Mouse (Mus musculus) erythroblast, embryonic 14.5 days (primary cell): Measurements from ENCODE around the gene Ppp1r35. TPM values are rescaled to one million over a fixed set of nuclear protein-coding genes. Genes with fewer than 3 reads are reported as not detected.

Source experiments
- H3K27me3 ChIP-seq: 2 replicates; pipeline ENCODE4 v1.6.1; 2012; ENCODE audit warnings: inconsistent platforms; ENCODE audit not compliant: control insufficient read depth
- H3K36me3 ChIP-seq: 2 replicates; pipeline ENCODE4 v1.6.1; 2012; ENCODE audit warnings: mild to moderate bottlenecking, inconsistent platforms; ENCODE audit not compliant: control insufficient read depth
- H3K4me1 ChIP-seq: 2 replicates; pipeline ENCODE4 v1.6.1; 2012; ENCODE audit warnings: inconsistent platforms; ENCODE audit not compliant: control insufficient read depth
- H3K4me3 ChIP-seq: replicated peaks from 2 replicates; pipeline ENCODE3; 2012; ENCODE audit warnings: moderate library complexity, mild to moderate bottlenecking, inconsistent platforms
- H3K9me3 ChIP-seq: 2 replicates; pipeline ENCODE4 v1.6.1; 2012; ENCODE audit warnings: low read length, inconsistent platforms, mixed read lengths; ENCODE audit not compliant: control insufficient read depth
- GATA1 ChIP-seq: IDR thresholded peaks from 2 replicates; pipeline ENCODE4 v1.6.1; 2012; ENCODE audit warnings: low read length, inconsistent platforms, mixed read lengths
- TAL1 ChIP-seq: IDR thresholded peaks from 3 replicates; pipeline ENCODE4 v1.6.1; 2012; ENCODE audit warnings: low read length, inconsistent platforms, mixed read lengths
- polyA plus RNA-seq: library from polyadenylated mRNA; stranded (reverse); fragments of >175 nt; gene quantifications from 2 replicates; pipeline ENCODE4 v1.2.3, GENCODE M21; 2012

The Ppp1r35 gene
- polyA plus RNA-seq, 1 experiment, result 16.1 TPM

- Histone ChIP-seq H3K4me1 (peaks cover 79% of the 10 kb centered on the region), H3K36me3 (no peaks in the 10 kb centered on the region), H3K9me3 (no peaks in the 10 kb centered on the region), H3K4me3 (no peak overlapping the region), H3K27me3 (peaks cover 2% of the 10 kb centered on the region; the same call in 1 of the 2 replicates)
- no peak for TF ChIP-seq GATA1
- TF ChIP-seq TAL1, result no peak
Observed at GRCm38 (mm10) chr5:137742048-137742447, 36.6 kb upstream of the Ppp1r35 start.

- peaks cover 84% of the 10 kb centered on the region for H3K4me1 ChIP-seq
- TF ChIP-seq GATA1, result no peak
- no peak for TF ChIP-seq TAL1
Observed at GRCm38 (mm10) chr5:137742836-137743235, 35.8 kb upstream of the Ppp1r35 start.

GRCm38 (mm10) chr5:137744197-137744596, 34.5 kb upstream of the Ppp1r35 start:
- no peak overlapping the region for H3K4me3 ChIP-seq
- H3K9me3 ChIP-seq, result no peaks in the 10 kb centered on the region
- H3K4me1 ChIP-seq, result peaks cover 85% of the 10 kb centered on the region
- H3K36me3 ChIP-seq, result peaks cover 17% of the 10 kb centered on the region
- H3K27me3 ChIP-seq, result peaks cover 2% of the 10 kb centered on the region; the same call in 1 of the 2 replicates
- TF ChIP-seq GATA1, result no peak
- TF ChIP-seq TAL1, result no peak

More at GRCm38 (mm10) chr5:137742836-137743235, 35.8 kb upstream of the Ppp1r35 start:
- Histone ChIP-seq H3K4me3 (no peak overlapping the region), H3K9me3 (no peaks in the 10 kb centered on the region), H3K36me3 (peaks cover 6% of the 10 kb centered on the region), H3K27me3 (peaks cover 2% of the 10 kb centered on the region; the same call in 1 of the 2 replicates)

GRCm38 (mm10) chr5:137745214-137746171, 33.2 kb upstream of the Ppp1r35 start, which contains the start of gene Tsc22d4:
TSS of gene Tsc22d4 (plus strand) at chr5:137745730.
- H3K27me3 ChIP-seq, result peaks cover 2% of the 10 kb centered on the region; the same call in 1 of the 2 replicates
- peaks cover 79% of the 10 kb centered on the region for H3K4me1 ChIP-seq
- H3K4me3 ChIP-seq, result peak within 1 kb of the TSS; percentile 84
- H3K9me3 ChIP-seq, result no peaks in the 10 kb centered on the region
- TF ChIP-seq TAL1 (no peak), GATA1 (no peak)
- H3K36me3 ChIP-seq, result peaks cover 27% of the 10 kb centered on the region

- Histone ChIP-seq H3K4me1 (peaks cover 77% of the 10 kb centered on the region), H3K4me3 (peak overlapping the region; percentile 84), H3K36me3 (peaks cover 36% of the 10 kb centered on the region), H3K27me3 (peaks cover 2% of the 10 kb centered on the region; the same call in 1 of the 2 replicates), H3K9me3 (no peaks in the 10 kb centered on the region)
- no peak for TF ChIP-seq TAL1
- TF ChIP-seq GATA1, result no peak
Observed at GRCm38 (mm10) chr5:137746282-137746850, 32.3 kb upstream of the Ppp1r35 start.

- no peak for TF ChIP-seq TAL1
- TF ChIP-seq GATA1, result no peak
- Histone ChIP-seq H3K27me3 (peaks cover 2% of the 10 kb centered on the region; the same call in 1 of the 2 replicates), H3K4me1 (peaks cover 76% of the 10 kb centered on the region), H3K9me3 (no peaks in the 10 kb centered on the region), H3K4me3 (peak overlapping the region; percentile 84), H3K36me3 (peaks cover 41% of the 10 kb centered on the region)
Observed at GRCm38 (mm10) chr5:137746851-137747325, 31.8 kb upstream of the Ppp1r35 start.

GRCm38 (mm10) chr5:137747326-137747961, 31.2 kb upstream of the Ppp1r35 start:
- Histone ChIP-seq H3K4me1 (peaks cover 72% of the 10 kb centered on the region), H3K9me3 (no peaks in the 10 kb centered on the region), H3K4me3 (peak overlapping the region; percentile 84), H3K27me3 (no peaks in the 10 kb centered on the region), H3K36me3 (peaks cover 47% of the 10 kb centered on the region)
- TF ChIP-seq GATA1 (no peak), TAL1 (no peak)

GRCm38 (mm10) chr5:137748130-137748770, 30.4 kb upstream of the Ppp1r35 start:
- Histone ChIP-seq H3K27me3 (no peaks in the 10 kb centered on the region), H3K4me1 (peaks cover 66% of the 10 kb centered on the region), H3K9me3 (no peaks in the 10 kb centered on the region), H3K36me3 (peaks cover 55% of the 10 kb centered on the region), H3K4me3 (peak overlapping the region; percentile 84)
- no peak for TF ChIP-seq GATA1
- no peak for TF ChIP-seq TAL1
